Mouse (Mus musculus) gonadal fat pad, adult 2 months (tissue): ENCODE results near the gene Vmn1r165. TPM values are rescaled to one million over a fixed set of nuclear protein-coding genes. Genes with fewer than 3 reads are reported as not detected.
"Not testable (repeated sequence)": the region's sequence is repeated elsewhere in the genome, so short reads cannot be mapped to it uniquely, and the experiment has no call there.

Experiments
- DNase-seq: peaks from one replicate; pipeline ENCODE4 v3.0.0-alpha.2; 2012; ENCODE audit warnings: low read depth
- polyA plus RNA-seq: library from polyadenylated mRNA; depleted of rRNA; stranded (reverse); fragments of >200 nt; gene quantifications from 2 replicates; pipeline ENCODE4 v1.2.3, GENCODE M21; 2012; rRNA removed

Vmn1r165 gene
- not detected in 2 replicates for polyA plus RNA-seq

- DNase-seq, result not testable (repeated sequence)
Observed at GRCm38 (mm10) chr7:23217032-23217431, at the start of gene Vmn1r165. Vmn1r165 (plus strand) TSS chr7:23217332.

GRCm38 (mm10) chr7:23251582-23251981 lies 34.5 kb downstream of the Vmn1r165 start, which contains the start of gene Vmn1r166:
Vmn1r166 (minus strand) TSS chr7:23251682.
- DNase-seq, result not testable (repeated sequence)

Other genes starting within 250 kb of the Vmn1r165 start
- gene Gm4214, start 232.7 kb upstream of the Vmn1r165 start, polyA plus RNA-seq, result not detected in 2 replicates
- not detected in 2 replicates for gene Gm4216, start 197.4 kb upstream of the Vmn1r165 start, polyA plus RNA-seq
- gene Vmn1r163, start 161.8 kb upstream of the Vmn1r165 start, polyA plus RNA-seq, result not detected in 2 replicates
- gene Gm8720, start 149.9 kb upstream of the Vmn1r165 start, polyA plus RNA-seq, result not detected in 2 replicates
- not detected in 2 replicates for gene Gm10662, start 72.9 kb upstream of the Vmn1r165 start, polyA plus RNA-seq
- gene Vmn1r166, start 34.4 kb downstream of the Vmn1r165 start, polyA plus RNA-seq, result not detected in 2 replicates
- not detected in 2 replicates for gene Gm6902, start 61.6 kb downstream of the Vmn1r165 start, polyA plus RNA-seq
- gene Nlrp4e, start 83.9 kb downstream of the Vmn1r165 start, polyA plus RNA-seq, result not detected in 2 replicates
- not detected in 2 replicates for gene Nlrp5, start 168.6 kb downstream of the Vmn1r165 start, polyA plus RNA-seq